Mouse (Mus musculus) layer of hippocampus, postnatal 14 days (tissue): Measurements from ENCODE around the gene Tle6. TPM values are rescaled to one million over a fixed set of nuclear protein-coding genes. Genes with fewer than 3 reads are reported as not detected.

Source experiments
- DNase-seq, 2 experiments: peaks; one replicate each; pipeline ENCODE4 v3.0.0; 2021 to 2022; ENCODE audit warnings: low spot score in 2 of 2, mixed read lengths in 1 of 2
- total RNA-seq, 2 experiments: library from RNA; stranded (reverse); gene quantifications; 2 replicates each; pipeline ENCODE4 v1.2.3; 2021

Tle6 gene
- total RNA-seq, 2 experiments from 2014 or later, result 2.0 to 3.5 TPM

DNA sequence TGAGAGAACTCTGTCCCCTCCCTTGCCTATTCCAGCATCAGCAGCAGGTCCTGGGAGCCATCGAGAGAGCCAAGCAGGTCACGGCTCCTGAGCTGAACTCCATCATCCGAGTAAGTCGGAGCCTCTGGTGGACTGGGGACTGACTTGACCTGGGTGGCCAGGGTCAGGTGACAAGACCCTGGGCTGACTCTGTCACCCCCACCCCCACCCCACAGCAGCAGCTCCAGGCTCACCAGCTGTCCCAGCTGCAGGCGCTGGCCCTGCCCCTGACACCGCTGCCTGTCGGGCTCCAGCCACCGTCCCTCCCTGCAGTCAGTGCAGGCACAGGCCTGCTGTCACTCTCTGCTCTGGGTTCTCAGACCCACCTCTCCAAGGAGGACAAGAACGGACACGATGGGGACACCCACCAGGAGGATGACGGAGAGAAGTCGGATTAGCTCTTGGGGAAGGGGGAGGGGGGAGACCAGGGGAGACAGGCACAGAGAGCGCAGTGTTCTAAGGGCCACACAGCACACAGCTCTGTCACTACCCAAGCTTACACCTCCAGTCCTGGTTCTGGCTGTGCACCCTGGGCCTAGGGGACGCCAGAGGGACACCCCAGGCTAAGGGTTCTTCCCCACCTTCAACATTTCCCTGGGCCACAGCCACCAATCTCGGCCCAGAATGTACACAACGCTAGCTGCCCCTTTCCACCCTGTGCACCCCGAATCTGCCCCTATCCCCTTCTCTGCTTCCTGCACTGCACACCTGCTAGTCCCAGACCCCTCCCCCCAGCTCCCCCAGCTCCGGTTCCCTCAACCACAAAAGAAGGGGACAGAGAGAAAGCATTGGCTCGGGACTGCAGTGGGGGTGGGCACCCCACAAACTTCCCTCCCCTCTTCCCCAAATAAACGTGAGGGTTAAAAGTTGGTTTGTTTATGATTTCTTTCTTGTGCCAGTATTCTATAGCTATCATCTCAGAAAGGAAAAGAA is 35.3 kb downstream of the Tle6 start:
- no peak for DNase-seq

DNA sequence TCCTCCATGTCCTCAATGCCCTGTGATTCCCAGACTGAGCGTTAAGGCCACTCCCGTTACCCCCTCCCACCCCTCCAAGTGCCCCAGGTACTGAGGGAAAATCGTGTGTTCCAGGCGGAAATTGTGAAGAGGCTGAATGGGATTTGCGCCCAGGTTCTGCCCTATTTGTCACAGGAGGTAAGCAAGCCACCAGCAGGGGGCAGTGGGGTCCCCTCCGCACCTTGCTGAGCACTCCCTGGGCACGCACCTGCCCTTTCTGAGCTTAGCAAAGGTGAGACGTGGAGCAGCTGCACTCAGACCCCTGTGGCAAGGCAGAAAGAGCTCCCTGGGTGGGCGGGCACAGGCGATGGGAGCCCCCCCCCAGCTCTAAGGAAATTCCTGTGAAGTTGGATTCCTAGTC is 36.1 kb downstream of the Tle6 start:
- no peak for DNase-seq

DNA sequence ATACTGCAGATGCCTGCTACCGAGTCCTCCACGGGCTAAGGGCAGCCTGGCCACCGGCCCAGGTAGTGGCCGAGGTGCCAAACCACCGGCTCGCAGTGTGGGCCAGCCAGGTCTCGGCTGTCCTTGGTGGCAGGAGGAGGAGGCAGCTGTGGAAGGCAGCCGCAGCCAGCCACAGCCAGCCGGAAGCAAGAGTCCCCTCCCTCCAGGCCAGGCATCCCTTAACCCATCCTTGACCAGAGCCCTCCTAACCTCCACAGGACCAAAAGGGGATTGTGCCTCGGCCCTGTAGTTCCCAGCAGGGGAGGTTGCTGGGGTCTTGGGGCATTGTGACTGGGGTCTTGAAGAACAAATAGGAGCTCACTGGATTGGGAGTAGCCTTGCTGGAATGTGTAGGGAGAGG is 36.7 kb downstream of the Tle6 start:
- DNase-seq, result no peak

DNA sequence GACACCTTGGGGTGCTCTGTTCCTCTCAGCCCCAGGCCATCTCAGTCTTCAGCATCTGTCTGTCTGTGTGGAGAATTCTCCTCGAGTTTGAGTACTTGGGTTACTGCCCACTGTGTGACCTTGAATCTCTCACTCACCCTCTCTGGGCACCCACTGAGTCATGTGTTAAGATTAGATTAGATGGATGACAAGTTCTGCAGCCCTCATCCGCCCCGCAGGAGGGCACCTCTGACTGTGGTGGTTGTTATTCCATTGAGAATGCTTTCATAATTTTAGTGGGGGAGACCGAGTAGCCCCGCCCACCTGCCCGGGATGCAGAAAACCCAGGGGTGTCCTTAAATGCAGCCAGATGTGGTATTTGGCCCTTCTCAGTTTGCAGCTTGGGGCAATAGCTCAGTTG is 37.4 kb downstream of the Tle6 start:
- DNase-seq, result no peak

DNA sequence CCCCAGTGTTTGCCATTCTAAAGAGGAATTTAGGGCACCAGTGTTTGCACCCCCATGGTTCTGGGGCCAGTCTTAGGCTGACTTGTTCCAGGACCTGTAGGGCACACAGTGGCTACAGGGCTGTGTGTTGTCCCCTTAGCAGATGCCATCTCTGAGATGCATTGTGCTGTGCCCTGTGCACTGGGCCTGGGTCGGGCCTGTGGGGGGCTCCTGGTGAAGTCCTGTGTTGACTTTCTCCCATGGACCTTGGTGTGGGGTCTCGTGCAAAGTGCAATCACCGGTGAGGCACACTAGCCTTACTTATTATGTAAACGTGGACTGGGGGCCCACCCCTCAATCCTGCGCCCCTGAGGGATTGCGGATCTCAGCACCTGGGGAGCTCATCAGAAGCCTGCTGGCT is 38.5 kb downstream of the Tle6 start:
- no peak for DNase-seq

DNA sequence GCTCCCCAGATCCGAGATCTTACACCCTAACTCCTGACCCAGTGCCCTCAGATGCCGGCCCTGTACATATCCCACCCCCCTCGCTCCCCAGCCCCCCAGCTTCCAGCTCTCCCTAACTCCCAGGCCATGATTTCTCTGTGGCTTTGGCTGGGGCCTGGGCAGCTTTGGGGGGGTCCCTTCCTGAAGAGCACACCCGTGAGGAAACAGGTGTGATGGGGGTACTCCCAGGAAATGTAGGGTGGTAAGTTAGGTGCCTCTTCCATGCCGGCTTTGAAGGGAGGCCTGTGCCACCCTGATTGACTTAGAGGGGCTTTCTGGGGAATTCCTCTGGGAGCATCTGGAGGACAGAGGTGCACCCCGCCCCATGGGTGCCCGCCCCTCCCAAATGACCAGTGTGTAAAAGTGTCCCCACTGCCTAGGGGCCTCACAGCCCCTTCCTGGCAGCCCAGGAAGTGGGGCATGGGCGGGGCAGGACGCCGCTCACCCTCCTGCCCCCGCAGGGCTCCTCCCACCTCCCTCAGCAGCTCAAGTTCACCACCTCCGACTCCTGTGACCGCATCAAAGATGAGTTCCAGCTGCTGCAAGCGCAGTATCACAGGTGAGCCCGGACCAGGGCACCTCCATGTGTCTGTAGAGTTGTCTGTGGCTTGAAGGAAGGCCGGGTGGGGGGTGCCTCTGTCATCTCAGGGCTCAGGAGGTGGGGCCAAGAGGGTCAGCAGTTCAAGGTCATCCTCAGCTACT is 40.0 kb downstream of the Tle6 start:
- DNase-seq, result no peak

DNA sequence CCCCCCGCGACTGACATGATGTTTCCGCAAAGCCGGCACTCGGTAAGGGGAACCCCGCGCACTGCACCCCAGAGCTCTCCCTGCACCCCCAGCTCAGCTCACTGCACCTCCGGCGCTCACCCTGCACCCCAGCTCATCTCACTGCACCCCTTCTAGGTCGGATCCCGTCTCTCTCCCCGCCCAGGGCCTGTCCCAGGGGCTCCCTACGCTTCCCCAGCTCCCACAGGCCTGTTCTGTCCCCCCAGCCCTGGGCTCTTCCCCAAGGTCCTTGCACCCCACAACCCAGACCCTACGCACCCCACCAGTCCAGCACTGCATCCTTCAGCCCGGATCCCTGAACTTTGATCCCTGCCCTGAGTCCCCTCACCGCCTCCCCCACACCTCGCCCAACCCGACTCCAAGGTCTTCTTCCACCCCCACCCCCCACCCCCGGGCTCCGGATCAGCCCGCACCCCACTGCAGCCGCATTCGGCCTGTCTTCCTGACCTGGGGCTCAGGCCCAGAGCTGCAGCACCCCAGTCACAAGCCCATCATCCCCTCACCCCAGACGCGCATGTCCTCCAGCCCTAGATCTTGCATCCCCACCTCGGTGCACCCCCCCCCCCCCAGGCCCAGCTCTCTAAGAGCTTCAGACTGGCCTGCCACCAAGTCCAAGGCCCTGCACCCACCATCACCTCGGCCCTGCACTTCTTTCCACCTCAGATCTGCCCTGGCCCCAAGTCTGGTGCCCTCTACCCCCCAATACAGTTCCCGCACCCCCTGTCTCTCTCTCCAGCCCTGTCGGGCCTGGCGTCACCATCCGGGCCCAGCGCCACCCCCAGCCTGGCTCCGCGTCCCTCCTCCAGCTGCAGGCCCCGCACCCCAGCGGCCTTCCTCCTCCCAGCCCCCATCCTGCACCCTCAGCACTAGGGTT is 41.0 kb downstream of the Tle6 start:
- peak; percentile 60 to 65 for DNase-seq

DNA sequence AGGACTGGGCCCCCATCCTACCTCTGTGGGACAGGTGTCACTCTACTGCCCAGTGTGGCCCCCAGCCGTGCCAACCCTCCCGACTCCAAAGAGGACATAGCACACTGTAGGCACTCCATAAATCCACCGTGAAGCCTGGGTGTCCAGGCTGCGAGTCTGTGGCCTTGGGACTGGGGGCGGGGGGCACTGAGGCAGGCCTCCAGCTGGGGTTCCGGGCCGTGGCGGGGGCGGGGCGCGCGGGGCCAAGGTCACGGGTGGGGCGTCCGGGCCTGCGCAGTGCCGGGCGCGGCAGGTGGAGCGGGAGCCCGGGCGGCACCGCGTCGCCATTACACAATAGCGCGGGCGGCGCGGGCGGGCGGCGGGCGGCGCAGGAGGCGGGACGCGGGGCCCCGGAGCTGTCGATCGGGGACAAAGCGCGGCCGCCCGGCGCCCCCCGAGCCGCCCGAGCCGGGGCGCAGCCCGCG is 41.7 kb downstream of the Tle6 start, which contains the start of gene Aes:
Aes (plus strand) TSS at position 326 of the 464 bp plus-strand sequence.
- peak; percentile 58 to 59 for DNase-seq

DNA sequence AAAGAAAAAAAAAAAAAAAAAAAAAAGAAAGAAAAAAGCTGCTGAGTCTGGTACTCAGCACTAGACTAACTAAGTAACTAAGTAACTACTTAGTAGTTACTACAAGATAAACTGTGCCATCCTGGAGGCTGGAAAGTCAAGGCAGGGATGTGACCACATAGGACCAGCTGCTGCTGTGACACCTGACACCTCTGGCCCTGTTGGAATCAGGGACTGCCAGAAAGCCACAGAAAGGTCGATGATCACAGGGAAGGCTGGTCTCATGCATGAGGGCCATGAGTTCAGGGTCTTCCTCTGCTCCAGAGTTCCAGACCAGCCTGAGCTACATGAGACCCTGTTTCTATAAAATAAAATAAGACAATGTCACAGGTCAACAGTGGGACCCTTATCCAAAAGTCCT is 43.4 kb downstream of the Tle6 start:
- no peak for DNase-seq

DNA sequence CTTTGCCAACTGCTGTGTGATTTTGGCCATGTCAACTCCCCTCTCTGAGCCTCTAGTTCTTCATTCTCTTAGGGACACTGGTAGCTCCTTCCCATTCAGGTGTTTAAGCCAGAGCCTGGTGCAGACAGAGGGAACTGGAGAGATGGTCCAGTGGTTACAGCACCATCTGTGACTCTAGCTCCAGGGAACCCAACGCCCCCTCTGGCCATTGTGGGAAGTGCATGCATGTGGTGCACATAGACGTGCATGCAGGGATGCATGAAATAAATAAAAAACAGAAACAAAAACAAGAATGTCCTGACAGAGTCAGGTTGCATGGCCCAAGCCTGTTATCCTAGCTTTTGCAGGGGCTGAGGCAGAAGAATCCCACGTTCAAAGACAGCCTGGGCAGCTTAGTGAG is 44.6 kb downstream of the Tle6 start:
- no peak for DNase-seq

DNA sequence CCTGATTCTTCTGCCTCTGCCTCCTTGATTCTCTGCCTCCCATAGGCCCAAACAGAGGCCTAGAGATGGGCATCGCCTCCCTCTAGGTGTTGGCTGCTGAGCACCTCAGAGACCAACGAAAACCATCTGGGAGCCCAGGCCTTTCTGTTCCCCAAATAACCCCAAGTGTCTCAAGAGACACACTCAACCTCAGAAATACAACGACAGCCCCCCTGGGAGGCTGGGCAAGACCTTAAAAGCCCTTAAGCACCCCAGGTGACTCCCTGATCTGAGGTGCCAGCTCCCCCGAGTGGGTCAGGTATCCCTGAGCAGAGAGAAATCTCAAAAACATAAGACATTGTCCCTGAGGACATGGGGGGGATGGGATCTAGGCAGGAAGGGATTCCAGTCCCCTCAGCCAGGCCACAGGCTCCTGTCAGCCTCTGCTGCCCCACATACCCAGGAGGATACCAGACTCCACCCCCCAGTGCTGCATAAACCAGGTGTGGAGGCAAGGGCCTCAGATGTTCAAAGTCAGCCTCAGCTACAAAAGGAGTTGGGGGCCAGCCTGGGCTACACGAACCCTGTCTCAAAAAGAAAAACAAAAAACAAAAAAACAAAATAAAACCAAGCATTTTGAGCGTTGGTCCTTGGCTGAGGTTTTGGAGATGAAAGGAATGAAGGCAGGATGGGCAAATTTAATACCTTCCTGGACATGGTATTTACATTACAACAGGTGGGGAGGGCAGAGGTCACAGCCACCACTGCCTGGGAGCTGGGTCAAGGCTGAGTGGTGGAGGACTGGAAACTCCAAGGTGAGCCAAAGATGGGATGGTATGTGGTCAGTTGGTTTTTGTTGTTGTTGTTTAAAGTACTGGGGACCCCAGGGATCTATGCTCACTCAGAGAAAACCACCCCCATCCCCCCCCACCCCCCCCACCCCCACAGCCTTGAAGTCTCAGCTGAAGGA is 46.8 kb downstream of the Tle6 start:
- DNase-seq, result no peak

DNA sequence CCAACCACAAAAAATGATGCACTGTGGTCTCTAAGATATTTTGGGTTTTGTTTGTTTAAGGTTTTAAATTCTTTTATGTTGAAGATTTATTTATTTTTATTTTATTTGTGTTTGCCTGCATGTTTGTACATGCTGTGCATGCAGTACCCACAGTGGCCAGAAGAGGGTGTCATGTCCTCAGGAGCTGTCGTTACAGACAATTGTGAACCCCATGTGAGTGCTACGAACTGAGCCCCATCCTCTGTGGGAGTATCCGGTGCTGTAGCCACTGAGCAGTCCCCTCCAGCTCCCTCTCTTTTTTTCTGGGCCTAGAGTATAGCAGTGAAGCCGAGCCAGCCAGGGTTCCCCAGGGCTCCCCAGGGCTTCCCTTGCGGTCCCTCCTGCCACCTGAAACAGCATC is 47.6 kb downstream of the Tle6 start:
- DNase-seq, result no peak

DNA sequence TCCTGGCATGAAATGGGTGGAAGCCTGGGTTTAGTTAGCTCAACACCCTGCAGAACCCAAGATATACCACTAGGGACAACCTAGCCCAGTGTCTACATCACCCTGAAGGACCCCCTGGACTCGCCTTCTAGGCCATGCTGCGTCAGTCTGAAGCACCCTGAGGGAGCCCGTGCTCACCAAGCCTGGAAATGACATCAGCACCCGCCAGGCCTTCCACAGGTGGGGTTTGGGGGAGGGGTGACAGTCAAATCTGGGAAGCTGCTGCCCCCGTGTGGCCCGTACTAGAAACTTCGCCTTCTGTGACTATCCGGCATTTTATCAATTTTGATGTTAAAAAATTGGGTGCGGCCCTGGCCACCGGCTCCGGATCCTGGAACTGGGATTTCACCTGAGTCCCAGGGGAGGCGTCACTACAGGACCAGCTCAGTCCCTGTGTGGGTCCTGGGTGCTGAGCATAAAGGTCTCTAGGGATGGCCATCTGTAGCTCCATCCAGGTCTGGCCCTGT is 49.2 kb downstream of the Tle6 start:
- DNase-seq, result peak; percentile 80 to 88

DNA sequence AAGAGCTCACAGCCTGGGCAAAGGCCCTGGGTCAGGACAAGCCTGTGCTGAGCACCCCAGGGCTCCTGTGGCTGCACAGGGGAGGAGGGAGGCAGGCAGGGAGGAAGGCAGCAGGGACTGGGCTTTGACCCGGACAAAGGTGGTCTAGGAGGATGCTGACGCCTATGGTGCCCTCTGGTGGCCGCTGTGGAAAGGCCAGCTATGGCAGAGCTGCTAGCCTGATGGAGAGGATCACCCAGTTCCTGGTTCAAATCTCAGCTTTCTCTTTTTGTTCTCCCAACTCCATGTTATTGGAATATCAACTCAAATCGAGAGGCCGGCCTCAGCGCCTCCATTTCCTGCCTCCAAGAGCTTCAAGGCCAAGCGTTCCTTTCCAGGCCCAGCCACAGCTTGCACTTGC is 50.6 kb downstream of the Tle6 start:
- DNase-seq, result no peak

DNA sequence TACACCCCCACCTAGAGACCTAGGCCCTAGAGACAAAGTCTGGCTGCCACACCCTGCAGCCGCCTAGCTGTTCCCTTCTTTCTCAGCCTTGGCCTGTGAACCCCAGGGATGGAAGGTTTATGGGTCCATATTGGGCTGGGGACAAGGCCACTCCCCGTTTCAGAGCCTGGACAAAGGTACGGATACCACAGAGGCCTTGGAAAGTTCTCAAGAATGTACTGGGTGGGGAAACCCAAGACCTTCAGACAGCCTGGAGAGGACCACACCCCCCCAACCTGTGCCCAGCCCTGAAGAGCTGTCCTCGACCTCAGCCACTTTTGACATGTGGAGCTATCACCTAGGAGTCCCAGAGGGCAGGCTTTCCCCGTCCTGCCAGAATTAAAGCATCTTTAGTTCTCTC is 51.9 kb downstream of the Tle6 start:
- no peak for DNase-seq

DNA sequence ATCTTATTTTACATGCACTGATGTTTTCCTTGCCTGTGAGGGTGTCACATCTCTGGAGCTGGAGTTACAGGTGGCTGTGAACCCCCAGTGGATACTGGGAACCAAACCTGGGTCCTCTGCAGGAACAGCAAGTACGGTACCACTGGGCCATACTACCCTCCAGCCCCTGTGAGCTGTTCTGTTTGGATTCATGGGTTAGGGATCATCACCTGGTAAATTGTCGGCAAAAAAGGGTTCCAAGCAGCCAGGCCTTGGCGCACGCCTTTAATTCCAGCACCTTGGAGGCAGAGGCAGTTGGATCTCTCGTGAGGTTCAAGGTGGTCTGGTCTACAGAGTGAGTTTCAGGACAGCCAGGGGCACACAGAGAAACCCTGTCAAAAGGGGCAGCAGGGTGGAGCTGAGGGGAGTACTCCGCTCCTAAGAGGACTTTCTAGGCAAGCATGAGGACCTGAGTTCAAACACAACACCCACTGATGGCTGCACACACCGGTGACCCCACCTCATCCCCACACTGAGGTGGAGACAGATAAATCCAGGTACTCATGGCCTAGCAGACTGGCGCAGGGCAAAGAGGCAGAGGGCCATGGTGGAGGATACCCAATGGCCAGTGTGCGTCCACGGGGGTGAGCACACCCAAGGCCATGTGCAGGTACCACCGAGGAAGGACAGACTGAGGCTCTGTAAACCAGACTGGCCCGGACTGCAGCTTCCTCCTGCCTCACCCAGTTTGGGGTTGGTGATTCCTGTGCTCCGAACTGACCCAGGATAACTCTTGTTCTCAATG is 53.9 kb downstream of the Tle6 start:
- no peak for DNase-seq

DNA sequence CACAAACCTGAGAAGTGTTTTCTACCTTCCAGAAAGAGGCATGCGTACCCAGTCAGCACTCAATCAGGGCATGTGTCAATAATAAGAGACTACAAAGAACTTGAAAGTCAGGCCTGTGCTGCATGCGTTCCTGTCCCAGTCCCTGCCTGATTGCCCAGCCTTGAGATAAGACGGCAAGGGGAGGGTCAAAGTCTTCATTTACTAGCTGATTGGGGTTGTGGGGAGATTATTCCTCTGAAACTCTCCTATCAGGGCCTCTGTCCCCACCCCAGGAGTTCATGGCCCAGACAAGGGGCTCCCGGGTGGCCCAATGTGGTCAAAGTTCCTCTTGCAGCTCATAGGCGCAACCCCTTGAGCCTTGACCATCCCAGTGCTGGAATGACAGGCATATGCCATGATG is 54.5 kb downstream of the Tle6 start:
- no peak for DNase-seq

DNA sequence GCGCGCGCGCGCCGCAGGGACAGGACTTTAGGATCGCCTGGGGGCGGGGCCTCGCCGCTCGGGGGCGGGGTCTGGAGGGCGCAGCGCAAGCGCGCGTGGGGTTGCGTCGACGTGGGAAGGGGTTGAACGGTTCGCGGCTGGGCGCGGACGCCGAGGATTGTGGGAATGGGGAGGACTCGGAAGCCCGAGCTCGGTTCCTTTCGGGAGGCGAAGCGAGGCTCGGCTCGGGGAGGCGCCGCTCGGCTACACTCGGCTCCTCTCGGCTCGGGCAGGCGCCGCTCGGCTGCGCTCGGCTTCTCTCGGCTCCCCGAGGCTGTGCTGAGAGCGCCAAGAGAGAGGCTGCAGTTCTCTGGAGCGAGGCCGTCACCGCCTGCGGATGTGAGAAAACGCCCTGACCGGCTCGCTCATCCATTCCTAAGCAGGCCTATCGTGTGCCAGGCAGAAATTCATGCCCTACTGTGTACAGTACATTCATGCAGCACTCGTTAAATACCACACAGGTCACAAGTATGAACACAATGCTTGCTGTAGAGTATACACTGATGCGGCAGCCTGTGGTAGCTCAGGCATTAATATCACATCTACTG is 55.6 kb downstream of the Tle6 start, which contains the start of gene Gna11:
Gna11 (minus strand) TSS at position 30 of the 587 bp plus-strand sequence.
- peak; percentile 99 to 100 for DNase-seq
